ENCODE assay signal across 27 mouse cellular contexts in genomic region chr16:16549105-16549504, GRCm38 (mm10). TPM values are rescaled to one million over a fixed set of nuclear protein-coding genes. Genes with fewer than 3 reads are reported as not detected.
A peak's percentile ranks its signal among the peaks of the same experiment; 100 is the strongest.
DNase-seq lines count a peak whose midpoint lies in the region; ATAC-seq and TF ChIP-seq lines count a peak whose summit lies in the region.
"Had no signal": no experiment of that assay in that cellular context is flagged by ENCODE, and none has a peak within 500 bp of the region (broad histone marks: within the 10 kb centered on the region; RNA-seq: fewer than 3 reads in every experiment).

No protein-coding gene starts in this region.

- H3K79me2 ChIP-seq in liver, adult 2 months (ENCODE audit: control insufficient read depth, insufficient read depth, low read length): peaks cover 7% of the 10 kb centered on the region; the same call in 1 of the 2 replicates

- no peaks in the 10 kb centered on the region for H3K9me3 ChIP-seq in forebrain, embryonic 14.5 days (replicated peaks; ENCODE audit: control insufficient read depth, low read length)
- H3K9me3 ChIP-seq: embryonic facial prominence, embryonic 12.5 days; embryonic facial prominence, embryonic 15.5 days; forebrain, embryonic 12.5 days; heart, embryonic 10.5 days; heart, embryonic 13.5 days; hindbrain, embryonic 12.5 days; hindbrain, embryonic 15.5 days had no signal

- WGBS in liver, adult 2 months: 43% methylated on average over 2 of the region's 2 CpGs
- WGBS in forebrain, embryonic 14.5 days: 90% methylated on average over 2 of the region's 2 CpGs

- no peak overlapping the region for H3K4me3 ChIP-seq in liver, adult 2 months (ENCODE audit: insufficient read depth, low read depth, low read length)
- H3K4me3 ChIP-seq in forebrain, embryonic 14.5 days (ENCODE audit: low read depth, low read length): no peak overlapping the region
- H3K4me3 ChIP-seq: embryonic facial prominence, embryonic 12.5 days; embryonic facial prominence, embryonic 15.5 days; erythroblast, embryonic 14.5 days; forebrain, embryonic 12.5 days; heart, adult 2 months; heart, embryonic 10.5 days; heart, embryonic 13.5 days; hindbrain, embryonic 12.5 days; hindbrain, embryonic 15.5 days had no signal

- H3K9ac ChIP-seq in liver, adult 2 months (ENCODE audit: low read depth, low read length): no peak overlapping the region
- no peak overlapping the region for H3K9ac ChIP-seq in forebrain, embryonic 14.5 days (ENCODE audit: low read length)
- H3K9ac ChIP-seq: embryonic facial prominence, embryonic 12.5 days; embryonic facial prominence, embryonic 15.5 days; forebrain, embryonic 12.5 days; heart, embryonic 13.5 days; hindbrain, embryonic 12.5 days; hindbrain, embryonic 15.5 days had no signal

- no peaks in the 10 kb centered on the region for H3K27me3 ChIP-seq in liver, adult 2 months (ENCODE audit: control insufficient read depth, insufficient read depth, low read length)
- no peaks in the 10 kb centered on the region for H3K27me3 ChIP-seq in forebrain, embryonic 14.5 days (replicated peaks; ENCODE audit: control insufficient read depth, insufficient read depth, low read length)
- H3K27me3 ChIP-seq: embryonic facial prominence, embryonic 12.5 days; embryonic facial prominence, embryonic 15.5 days; forebrain, embryonic 12.5 days; heart, embryonic 13.5 days; hindbrain, embryonic 12.5 days; hindbrain, embryonic 15.5 days had no signal

- peaks cover 8% of the 10 kb centered on the region; the same call in 1 of the 2 replicates for H3K4me1 ChIP-seq in liver, adult 2 months (ENCODE audit: control insufficient read depth, insufficient read depth, low read length)
- H3K4me1 ChIP-seq in forebrain, embryonic 14.5 days (ENCODE audit: control insufficient read depth, insufficient read depth, low read length): no peaks in the 10 kb centered on the region; the same call in 1 of the 2 replicates
- H3K4me1 ChIP-seq: embryonic facial prominence, embryonic 12.5 days; embryonic facial prominence, embryonic 15.5 days had no signal

- no peaks in the 10 kb centered on the region for H3K36me3 ChIP-seq in liver, adult 2 months (ENCODE audit: control insufficient read depth, insufficient read depth, low read length)
- H3K36me3 ChIP-seq in forebrain, embryonic 14.5 days (ENCODE audit: control insufficient read depth, insufficient read depth, low read length): no peaks in the 10 kb centered on the region
- H3K36me3 ChIP-seq: embryonic facial prominence, embryonic 12.5 days; embryonic facial prominence, embryonic 15.5 days; heart, embryonic 10.5 days; heart, embryonic 13.5 days; hindbrain, embryonic 15.5 days had no signal

- no peak for TF ChIP-seq CTCF in liver, adult 2 months (IDR thresholded peaks at IDR 0.05; ENCODE audit: low read depth, low read length)

- ATAC-seq in granulocyte monocyte progenitor cell, adult 5-6 weeks (replicated peaks; ENCODE audit: poor library complexity, severe bottlenecking): peak; percentile 53; the same call in 1 of the 2 replicates
- peak; percentile 38; the same call in 1 of the 2 replicates for ATAC-seq in megakaryocyte, adult 5-6 weeks (ENCODE audit: poor library complexity, severe bottlenecking)
- ATAC-seq in forebrain, embryonic 14.5 days: no peak
- ATAC-seq: activated CD4-positive, CD25-positive, alpha-beta regulatory T cell, adult 4 months; CD4-positive, CD25-positive, alpha-beta regulatory T cell, adult 4 months; forebrain, embryonic 16.5 days had no signal

- DNase-seq in liver, adult 2 months (ENCODE audit: extremely low read depth, low read depth, low spot score): peak; percentile 30
- no peak for DNase-seq in liver
- DNase-seq in right cerebral cortex, postnatal 10 days (ENCODE audit: low spot score in 2 of 2): no peak
- no peak for DNase-seq in forebrain, embryonic 14.5 days (ENCODE audit: low spot score)
- DNase-seq in testis, postnatal 10 days (ENCODE audit: low spot score): no peak
- DNase-seq: adrenal gland, adult 8-10 months; adrenal gland, postnatal 25 days; cerebellum, adult 18-20 months; cerebellum, adult 9-10 months; cerebellum, postnatal 14 days; gastrocnemius, postnatal 25 days; heart, adult 2 months; heart, postnatal 14 days; heart, postnatal 4 days had no signal

- TF ChIP-seq POLR2A in liver, adult 2 months (IDR thresholded peaks at IDR 0.05; ENCODE audit: extremely low read depth, insufficient read depth, low read length): no peak

- no peak overlapping the region for H3K4me2 ChIP-seq in forebrain, embryonic 14.5 days (ENCODE audit: low read length)
- H3K4me2 ChIP-seq: embryonic facial prominence, embryonic 12.5 days; embryonic facial prominence, embryonic 15.5 days; forebrain, embryonic 12.5 days; heart, embryonic 13.5 days; hindbrain, embryonic 12.5 days; hindbrain, embryonic 15.5 days had no signal

- H3K27ac ChIP-seq in liver, adult 2 months (replicated peaks; ENCODE audit: insufficient read depth, low read depth, low read length): no peak overlapping the region
- H3K27ac ChIP-seq in forebrain, embryonic 14.5 days (ENCODE audit: low read depth, low read length): no peak overlapping the region
- H3K27ac ChIP-seq: embryonic facial prominence, embryonic 12.5 days; embryonic facial prominence, embryonic 15.5 days; forebrain, embryonic 12.5 days; heart, adult 2 months; heart, embryonic 10.5 days; heart, embryonic 13.5 days; hindbrain, embryonic 12.5 days; hindbrain, embryonic 15.5 days had no signal

RNA-seq across cellular contexts. Expression of gene Fgd4, which starts 51.2 kb away (rescaled TPM):
- total RNA-seq in liver, adult 2 months (2014; rRNA removed): 23.1 and 23.7 TPM in 2 replicates
- 1.5 and 1.8 TPM in 2 replicates for polyA plus RNA-seq in liver, adult 2 months (2012; rRNA removed)
- total RNA-seq in granulocyte monocyte progenitor cell, adult 5-6 weeks (2014; fragmentation: Nextera tagmentation): 18.9 and 26.8 TPM in 2 replicates
- 36.9 and 38.8 TPM in 2 replicates for total RNA-seq in granulocyte monocyte progenitor cell, adult 5-6 weeks (2017)
- total RNA-seq in megakaryocyte, adult 5-6 weeks (2015): 76.9 and 78.5 TPM in 2 replicates
- 125 and 137 TPM in 2 replicates for total RNA-seq in megakaryocyte, adult 5-6 weeks (2017)
- 23.6 and 30.1 TPM in 2 replicates for polyA plus RNA-seq in forebrain, embryonic 14.5 days (2014; fragmentation: Nextera tagmentation; extraction: Ambion mirVana)
- polyA plus RNA-seq: erythroblast, embryonic 14.5 days had no signal
